Mouse (Mus musculus) CH12.LX (cell line): ENCODE results near the gene Vmn1r7. TPM values are rescaled to one million over a fixed set of nuclear protein-coding genes. Genes with fewer than 3 reads are reported as not detected.

ENCODE experiments used
- DNase-seq: peaks from one replicate; pipeline ENCODE4 v3.0.0-alpha.2; 2013; ENCODE audit errors: extremely low read depth
- H3K27ac ChIP-seq: 2 replicates; pipeline ENCODE4 v1.5.1; 2012; ENCODE audit warnings: low read depth, mild to moderate bottlenecking, control low read depth, moderate library complexity; ENCODE audit not compliant: insufficient read depth
- H3K27me3 ChIP-seq: replicated peaks from 2 replicates; pipeline ENCODE3; 2012; ENCODE audit warnings: inconsistent platforms
- H3K36me3 ChIP-seq, 2 experiments: replicated peaks in 1 of 2; 2 replicates each; pipeline versions ENCODE3 to v1.6.1; 2012; ENCODE audit warnings: inconsistent platforms in 1 of 2, low read length in 1 of 2, mild to moderate bottlenecking in 1 of 2, mixed read lengths in 1 of 2, moderate library complexity in 1 of 2; ENCODE audit not compliant: control insufficient read depth in 1 of 2, insufficient read depth in 1 of 2
- H3K4me1 ChIP-seq, 2 experiments: 2 replicates each; pipeline ENCODE4 v1.6.1; 2012; ENCODE audit warnings: inconsistent platforms in 1 of 2, moderate library complexity in 1 of 2; ENCODE audit not compliant: insufficient read depth in 2 of 2, control insufficient read depth in 1 of 2
- H3K4me2 ChIP-seq: 2 replicates; pipeline ENCODE4 v1.6.1; 2012; ENCODE audit warnings: low read depth, mild to moderate bottlenecking, control low read depth; ENCODE audit not compliant: poor library complexity, insufficient read depth, severe bottlenecking
- H3K4me3 ChIP-seq, 3 experiments: fragments of 150-350 bp in 1 of 3; sonication (generic) in 1 of 3; replicated peaks in 1 of 3; 2 replicates each; pipeline versions ENCODE3 to v1.5.1; 2011 to 2012; ENCODE audit warnings: low read depth in 2 of 3, low read length in 2 of 3, mild to moderate bottlenecking in 2 of 3, moderate library complexity in 2 of 3, control low read depth in 1 of 3, improper control_type of control experiment in 1 of 3, inconsistent platforms in 1 of 3, mixed read lengths in 1 of 3; ENCODE audit not compliant: poor library complexity in 1 of 3
- H3K79me2 ChIP-seq: replicated peaks from 2 replicates; pipeline ENCODE4 v1.6.1; 2012; ENCODE audit warnings: mild to moderate bottlenecking, moderate library complexity; ENCODE audit not compliant: control insufficient read depth, poor library complexity, insufficient read depth, severe bottlenecking; ENCODE audit errors: extremely low read depth
- H3K9ac ChIP-seq: 2 replicates; pipeline ENCODE4 v1.6.1; 2012; ENCODE audit warnings: low read depth, mild to moderate bottlenecking, control low read depth, moderate library complexity; ENCODE audit not compliant: insufficient read depth
- H3K9me3 ChIP-seq: replicated peaks from 2 replicates; pipeline ENCODE3; 2012; ENCODE audit warnings: low read length, inconsistent platforms, mixed read lengths
- BHLHE40 ChIP-seq: IDR thresholded peaks from 2 replicates; pipeline ENCODE4 v1.6.1; 2011; ENCODE audit warnings: mild to moderate bottlenecking, low read depth, low read length, improper control_type of control experiment
- CHD1 ChIP-seq: IDR thresholded peaks from 2 replicates; pipeline ENCODE4 v1.6.1; 2012; ENCODE audit warnings: low read depth, low read length, improper control_type of control experiment, inconsistent platforms
- CTCF ChIP-seq, 2 experiments: IDR thresholded peaks in 1 of 2; conservative IDR thresholded peaks in 1 of 2; 2 replicates each; pipeline ENCODE4 v1.5.1; 2011 to 2012; ENCODE audit warnings: low read depth in 2 of 2, low read length in 2 of 2, improper control_type of control experiment in 1 of 2, inconsistent platforms in 1 of 2, mild to moderate bottlenecking in 1 of 2, moderate library complexity in 1 of 2
- E2F4 ChIP-seq: IDR thresholded peaks from 2 replicates; pipeline ENCODE4 v1.6.1; 2011; ENCODE audit warnings: low read depth, low read length, improper control_type of control experiment; ENCODE audit not compliant: insufficient replicate concordance
- EP300 ChIP-seq: IDR thresholded peaks from 2 replicates; pipeline ENCODE4 v1.6.1; 2011; ENCODE audit warnings: low read length, improper control_type of control experiment
- ETS1 ChIP-seq: conservative IDR thresholded peaks from 2 replicates; pipeline ENCODE4 v1.6.1; 2012; ENCODE audit warnings: low read depth, mild to moderate bottlenecking, inconsistent platforms, low read length, improper control_type of control experiment, moderate library complexity
- GABPA ChIP-seq: IDR thresholded peaks from 2 replicates; pipeline ENCODE4 v1.6.1; 2012; ENCODE audit warnings: low read depth, low read length, improper control_type of control experiment, inconsistent platforms; ENCODE audit not compliant: insufficient replicate concordance
- HCFC1 ChIP-seq: IDR thresholded peaks from 2 replicates; pipeline ENCODE4 v1.6.1; 2012; ENCODE audit warnings: low read depth, mild to moderate bottlenecking, inconsistent platforms, low read length, improper control_type of control experiment
- IRF4 ChIP-seq: IDR thresholded peaks from 2 replicates; pipeline ENCODE4 v1.6.1; 2014; ENCODE audit warnings: low read depth, mild to moderate bottlenecking, inconsistent platforms, low read length, improper control_type of control experiment
- JUND ChIP-seq: conservative IDR thresholded peaks from 2 replicates; pipeline ENCODE4 v1.6.1; 2011; ENCODE audit warnings: low read depth, low read length, improper control_type of control experiment
- KAT2A ChIP-seq: IDR thresholded peaks from 2 replicates; pipeline ENCODE4 v1.6.1; 2012; ENCODE audit warnings: low read length, improper control_type of control experiment, inconsistent platforms; ENCODE audit not compliant: insufficient replicate concordance
- MAX ChIP-seq: IDR thresholded peaks from 2 replicates; pipeline ENCODE4 v1.6.1; 2011; ENCODE audit warnings: low read length, improper control_type of control experiment
- MEF2A ChIP-seq: IDR thresholded peaks from 2 replicates; pipeline ENCODE4 v1.6.1; 2014; ENCODE audit warnings: low read depth, mild to moderate bottlenecking, inconsistent platforms, low read length, improper control_type of control experiment, borderline replicate concordance
- NRF1 ChIP-seq: IDR thresholded peaks from 2 replicates; pipeline ENCODE4 v1.6.1; 2014; ENCODE audit warnings: low read depth, mild to moderate bottlenecking, inconsistent platforms, low read length, improper control_type of control experiment, moderate library complexity
- PAX5 ChIP-seq: IDR thresholded peaks from 2 replicates; pipeline ENCODE4 v1.6.1; 2012; ENCODE audit warnings: low read length, inconsistent platforms, mixed read lengths
- POLR2A ChIP-seq: IDR thresholded peaks from 2 replicates; pipeline ENCODE4 v1.6.1; 2011; ENCODE audit warnings: low read depth, mild to moderate bottlenecking, improper control_type of control experiment, low read length
- RAD21 ChIP-seq: IDR thresholded peaks from 2 replicates; pipeline ENCODE4 v1.6.1; 2011; ENCODE audit warnings: low read depth, mild to moderate bottlenecking, low read length, improper control_type of control experiment, moderate library complexity
- RCOR1 ChIP-seq: conservative IDR thresholded peaks from 2 replicates; pipeline ENCODE4 v1.6.1; 2012; ENCODE audit warnings: low read depth, mild to moderate bottlenecking, inconsistent platforms, low read length, improper control_type of control experiment
- SMC3 ChIP-seq: IDR thresholded peaks from 2 replicates; pipeline ENCODE4 v1.6.1; 2011; ENCODE audit warnings: low read depth, low read length, improper control_type of control experiment
- TCF12 ChIP-seq: IDR thresholded peaks from 2 replicates; pipeline ENCODE4 v1.6.1; 2014; ENCODE audit warnings: low read depth, mild to moderate bottlenecking, inconsistent platforms, low read length, improper control_type of control experiment
- UBTF ChIP-seq: IDR thresholded peaks from 2 replicates; pipeline ENCODE4 v1.6.1; 2012; ENCODE audit warnings: low read depth, mild to moderate bottlenecking, inconsistent platforms, low read length, improper control_type of control experiment, moderate library complexity
- USF2 ChIP-seq: conservative IDR thresholded peaks from 2 replicates; pipeline ENCODE4 v1.6.1; 2011; ENCODE audit warnings: low read depth, low read length, improper control_type of control experiment
- ZC3H11A ChIP-seq: IDR thresholded peaks from 2 replicates; pipeline ENCODE4 v1.6.1; 2012; ENCODE audit warnings: low read depth, mild to moderate bottlenecking, inconsistent platforms, low read length, improper control_type of control experiment
- ZKSCAN1 ChIP-seq: IDR thresholded peaks from 2 replicates; pipeline ENCODE4 v1.6.1; 2012; ENCODE audit warnings: low read depth, inconsistent platforms, low read length, improper control_type of control experiment, borderline replicate concordance
- ZMIZ1 ChIP-seq: IDR thresholded peaks from 2 replicates; pipeline ENCODE4 v1.6.1; 2012; ENCODE audit warnings: low read depth, mild to moderate bottlenecking, inconsistent platforms, low read length, improper control_type of control experiment
- ZNF384 ChIP-seq: IDR thresholded peaks from 2 replicates; pipeline ENCODE4 v1.6.1; 2012; ENCODE audit warnings: low read depth, low read length, improper control_type of control experiment, inconsistent platforms
- dilution Hi-C: fragments of 300-500 bp; cut with MboI; formaldehyde crosslinking; loops from 2 replicates; pipeline ENCODE4 v1.14.3; 2020; ENCODE audit warnings: low sequenced_read_pairs; ENCODE audit not compliant: extremely low pct_unique_long_range_greater_than_20kb, extremely low pct_ligation_motif_present
- in situ Hi-C: fragments of 300-500 bp; cut with MboI; formaldehyde crosslinking; loops from 3 replicates; pipeline ENCODE4 v1.14.3; 2019; ENCODE audit warnings: low sequenced_read_pairs, low pct_ligation_motif_present, low pct_unique_long_range_greater_than_20kb, mixed read lengths
- polyA plus RNA-seq: library from polyadenylated mRNA; unstranded; fragments of >175 nt; gene quantifications from 2 replicates; pipeline ENCODE4 v1.2.1, GENCODE M21; 2012; ENCODE audit warnings: low read depth; ENCODE audit not compliant: insufficient read length
- total RNA-seq, 2 experiments: library from RNA; depleted of rRNA; stranded (reverse); fragments of 300-350 nt in 1 of 2; fragments of >200 nt in 1 of 2; gene quantifications; 2 replicates each; pipeline ENCODE4 v1.2.3; 2012 to 2014

Gene Vmn1r7
- total and polyA plus RNA-seq, 3 experiments, result not detected

DNA sequence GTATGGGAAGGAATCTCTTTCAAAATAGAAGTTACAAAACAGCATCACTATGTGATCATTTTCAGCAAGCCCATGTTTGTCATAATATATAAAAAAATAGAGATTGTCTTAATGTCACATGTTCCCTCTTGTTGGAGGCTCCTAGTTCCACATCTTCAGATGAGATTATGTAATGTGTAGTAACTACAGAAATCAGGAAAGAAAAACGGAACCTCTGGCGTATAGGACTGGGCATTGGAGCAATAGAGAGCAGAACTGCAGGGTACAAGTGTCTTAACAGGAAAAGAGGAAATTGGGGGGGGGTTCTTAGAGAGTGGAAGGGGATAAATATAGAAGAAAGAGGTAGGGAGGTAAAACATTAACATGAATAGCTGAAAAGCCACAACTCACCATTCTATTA is 9.6 kb upstream of the Vmn1r7 start:
- no peak overlapping the region for H3K4me2 ChIP-seq
- H3K4me3 ChIP-seq, result no peak overlapping the region
- H3K36me3 ChIP-seq, result no peaks in the 10 kb centered on the region
- dilution Hi-C loops (no loop called here), in situ Hi-C loops (no loop called here)
- no peaks in the 10 kb centered on the region for H3K27me3 ChIP-seq
- no peak overlapping the region for H3K27ac ChIP-seq
- TF ChIP-seq SMC3 (no peak), MEF2A (no peak), IRF4 (no peak), BHLHE40 (no peak), TCF12 (no peak), POLR2A (no peak), RCOR1 (no peak), KAT2A (no peak), PAX5 (no peak), ZMIZ1 (no peak), RAD21 (no peak), GABPA (no peak), UBTF (no peak), JUND (no peak), EP300 (no peak)
- H3K9me3 ChIP-seq, result no peaks in the 10 kb centered on the region
- H3K4me1 ChIP-seq, result no peaks in the 10 kb centered on the region
- no peaks in the 10 kb centered on the region for H3K79me2 ChIP-seq
- DNase-seq, result no peak
- no peak overlapping the region for H3K9ac ChIP-seq

DNA sequence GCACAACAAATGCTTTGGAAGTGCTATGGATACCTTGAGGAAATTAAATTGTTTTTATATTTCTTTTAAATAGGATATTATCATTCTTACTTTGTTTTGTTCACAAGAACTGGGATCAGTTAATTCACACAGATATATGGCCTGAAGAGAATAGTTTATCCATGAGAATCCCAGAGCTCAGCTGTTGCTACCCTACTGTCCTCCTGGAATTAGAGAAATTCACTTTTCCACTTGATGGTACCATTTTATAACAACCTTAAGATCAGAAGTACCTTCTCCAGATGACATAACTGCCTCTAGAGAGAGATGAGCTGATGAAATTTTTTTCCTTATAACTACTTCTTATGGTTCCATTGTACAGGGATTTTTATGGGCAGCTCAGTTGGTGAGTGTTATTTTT is 6.9 kb upstream of the Vmn1r7 start, which contains the start of gene Vmn1r8:
Gene Vmn1r8 (plus strand): TSS at position 301 of the 400 bp plus-strand sequence.
- in situ Hi-C loops, result no loop called here
- DNase-seq, result no peak

More for the DNA sequence above, 6.9 kb upstream of the Vmn1r7 start, which contains the start of gene Vmn1r8:
- no peaks in the 10 kb centered on the region for H3K9me3 ChIP-seq
- no peak within 1 kb of the TSS for H3K27ac ChIP-seq
- no peak within 1 kb of the TSS for H3K4me3 ChIP-seq
- no peak for TF ChIP-seq SMC3
- TF ChIP-seq CHD1, result no peak
- TF ChIP-seq MAX, result no peak
- no peak for TF ChIP-seq NRF1
- TF ChIP-seq ZKSCAN1, result no peak
- no peak for TF ChIP-seq ZNF384
- no peak for TF ChIP-seq E2F4
- TF ChIP-seq CTCF (conservative IDR thresholded peaks at IDR 0.05 in 1 of 2, IDR thresholded peaks at IDR 0.05 in 1 of 2; ENCODE audit: low read depth in 2 of 2, low read length in 2 of 2), result no peak
- no peak for TF ChIP-seq EP300
- no peak for TF ChIP-seq ZC3H11A
- no peak for TF ChIP-seq USF2
- TF ChIP-seq ETS1, result no peak
- no peak for TF ChIP-seq POLR2A
- TF ChIP-seq HCFC1, result no peak
- H3K27me3 ChIP-seq, result no peaks in the 10 kb centered on the region
- dilution Hi-C loops, result no loop called here
- no peaks in the 10 kb centered on the region for H3K79me2 ChIP-seq
- H3K4me2 ChIP-seq, result no peak within 1 kb of the TSS
- H3K4me1 ChIP-seq, result no peaks in the 10 kb centered on the region
- no peak within 1 kb of the TSS for H3K9ac ChIP-seq
- H3K36me3 ChIP-seq, result no peaks in the 10 kb centered on the region
